Mouse (Mus musculus): ENCODE data around the gene Reg3g.
"Not testable (repeated sequence)": the region's sequence is repeated elsewhere in the genome, so short reads cannot be mapped to it uniquely, and the experiment has no call there.

The Reg3g gene

GRCm38 (mm10) chr6:78468772-78469171 is at the start of gene Reg3g:
Gene Reg3g, minus strand, starts transcription at chr6:78468872.
- DNase-seq = no peak

- no peak for DNase-seq
Observed at GRCm38 (mm10) chr6:78515777-78516446, 47.2 kb upstream of the Reg3g start.

GRCm38 (mm10) chr6:78512833-78513232 is 44.2 kb upstream of the Reg3g start:
- peak; percentile 49 for DNase-seq

- no peak for DNase-seq
Observed at GRCm38 (mm10) chr6:78510173-78510900, 41.7 kb upstream of the Reg3g start.

- DNase-seq = no peak
Observed at GRCm38 (mm10) chr6:78505745-78506144, 37.1 kb upstream of the Reg3g start.

GRCm38 (mm10) chr6:78494633-78495032 is 26.0 kb upstream of the Reg3g start:
- DNase-seq = no peak

GRCm38 (mm10) chr6:78469287-78469686 is 615 bp upstream of the Reg3g start:
- DNase-seq = no peak

GRCm38 (mm10) chr6:78463266-78463665 is 5.4 kb downstream of the Reg3g start:
- no peak for DNase-seq

GRCm38 (mm10) chr6:78462360-78462759 is 6.3 kb downstream of the Reg3g start:
- no peak for DNase-seq

GRCm38 (mm10) chr6:78460191-78460825 is 8.4 kb downstream of the Reg3g start:
- DNase-seq = peak; percentile 59

- DNase-seq = no peak
Observed at GRCm38 (mm10) chr6:78452804-78453203, 15.9 kb downstream of the Reg3g start.

GRCm38 (mm10) chr6:78448409-78448808 is 20.3 kb downstream of the Reg3g start:
- no peak for DNase-seq

- DNase-seq = no peak
Observed at GRCm38 (mm10) chr6:78447202-78447601, 21.5 kb downstream of the Reg3g start.

- DNase-seq = no peak
Observed at GRCm38 (mm10) chr6:78425497-78425896, 43.2 kb downstream of the Reg3g start.

- not testable (repeated sequence) for DNase-seq
Observed at GRCm38 (mm10) chr6:78422411-78422810, 46.3 kb downstream of the Reg3g start, which contains the start of gene Reg1. Gene Reg1, plus strand, starts transcription at chr6:78422711.
